Mouse (Mus musculus) hindlimb bud, embryonic 11.5 days (tissue): ENCODE data around the gene Slc4a1ap.
"Not testable (repeated sequence)": the region's sequence is repeated elsewhere in the genome, so short reads cannot be mapped to it uniquely, and the experiment has no call there.

Experiments
- DNase-seq: peaks from one replicate; pipeline ENCODE4 v3.0.0-alpha.2; 2012; ENCODE audit warnings: low read depth, low spot score; ENCODE audit errors: extremely low spot score

The Slc4a1ap gene

GRCm38 (mm10) chr5:31526354-31527116 is at the start of gene Slc4a1ap:
Gene Slc4a1ap, plus strand, starts transcription at chr5:31526995.
- DNase-seq = peak; percentile 81

- DNase-seq = no peak
Observed at GRCm38 (mm10) chr5:31480536-31480935, 46.3 kb upstream of the Slc4a1ap start.

GRCm38 (mm10) chr5:31485440-31485839 is 41.4 kb upstream of the Slc4a1ap start, which contains the start of gene 4930548H24Rik:
Gene 4930548H24Rik, plus strand, starts transcription at chr5:31485740.
- no peak for DNase-seq

GRCm38 (mm10) chr5:31487889-31488288 is 38.9 kb upstream of the Slc4a1ap start:
- no peak for DNase-seq

GRCm38 (mm10) chr5:31489116-31489769 is 37.6 kb upstream of the Slc4a1ap start:
- no peak for DNase-seq

GRCm38 (mm10) chr5:31492031-31492430 is 34.8 kb upstream of the Slc4a1ap start:
- DNase-seq = no peak

- peak; percentile 82 for DNase-seq
Observed at GRCm38 (mm10) chr5:31494513-31495297, 32.1 kb upstream of the Slc4a1ap start, which contains the start of gene Gpn1. Gene Gpn1, plus strand, starts transcription at chr5:31494741.

- no peak for DNase-seq
Observed at GRCm38 (mm10) chr5:31504843-31505242, 22.0 kb upstream of the Slc4a1ap start.

- DNase-seq = no peak
Observed at GRCm38 (mm10) chr5:31512481-31512880, 14.3 kb upstream of the Slc4a1ap start.

- DNase-seq = no peak
Observed at GRCm38 (mm10) chr5:31520556-31520955, 6.2 kb upstream of the Slc4a1ap start.

- DNase-seq = no peak
Observed at GRCm38 (mm10) chr5:31527117-31527680, 404 bp downstream of the Slc4a1ap start.

GRCm38 (mm10) chr5:31527707-31528106 is 912 bp downstream of the Slc4a1ap start, which contains the start of gene Supt7l:
Gene Supt7l, minus strand, starts transcription at chr5:31527807.
- DNase-seq = not testable (repeated sequence)

- no peak for DNase-seq
Observed at GRCm38 (mm10) chr5:31528560-31528959, 1.8 kb downstream of the Slc4a1ap start.

GRCm38 (mm10) chr5:31535228-31535627 is 8.4 kb downstream of the Slc4a1ap start:
- no peak for DNase-seq

GRCm38 (mm10) chr5:31559401-31559800 is 32.6 kb downstream of the Slc4a1ap start:
- DNase-seq = no peak

GRCm38 (mm10) chr5:31560352-31560751 is 33.6 kb downstream of the Slc4a1ap start:
- DNase-seq = no peak

GRCm38 (mm10) chr5:31562036-31562666 is 35.4 kb downstream of the Slc4a1ap start:
- no peak for DNase-seq

- DNase-seq = peak; percentile 81
Observed at GRCm38 (mm10) chr5:31563496-31563895, 36.7 kb downstream of the Slc4a1ap start.

- DNase-seq = no peak
Observed at GRCm38 (mm10) chr5:31563905-31564304, 37.1 kb downstream of the Slc4a1ap start.

- no peak for DNase-seq
Observed at GRCm38 (mm10) chr5:31564976-31565375, 38.2 kb downstream of the Slc4a1ap start.
